Mouse (Mus musculus): ENCODE results near the gene Ntf3.

DNA sequence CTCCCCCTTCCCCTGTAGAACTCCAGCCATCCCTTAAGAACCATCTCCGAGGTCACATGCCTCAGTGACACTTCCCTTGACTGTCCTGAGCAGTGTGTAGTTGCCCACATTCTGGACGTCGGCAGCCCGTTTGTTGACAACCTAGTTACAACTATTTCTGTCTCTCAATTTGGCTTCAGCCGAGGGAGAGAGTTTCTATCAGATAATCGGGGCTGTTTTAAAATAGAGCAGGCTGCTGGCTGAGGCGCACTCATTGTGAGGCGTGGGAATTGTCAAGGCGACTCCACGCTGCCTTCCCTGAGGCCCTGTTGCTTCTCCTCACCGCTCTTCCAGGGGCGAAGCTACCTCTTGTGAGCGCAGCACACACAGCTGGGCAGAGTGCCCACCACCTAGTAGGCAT lies 70.6 kb downstream of the Ntf3 start:
- TF ChIP-seq POLR2A (IDR thresholded peaks at IDR 0.05; ENCODE audit: borderline replicate concordance, insufficient read depth, low read length) (no peak), CTCF (IDR thresholded peaks at IDR 0.05; ENCODE audit: borderline replicate concordance, insufficient read depth, low read depth, low read length) (no peak)
